Mouse (Mus musculus) layer of hippocampus, adult 11-12 months (tissue): ENCODE measurements around the gene Adrb1.
A peak's percentile ranks its signal among the peaks of the same experiment; 100 is the strongest.

Experiments used
- DNase-seq: peaks from one replicate; pipeline ENCODE4 v3.0.0; 2022; ENCODE audit warnings: low spot score

Adrb1 gene

DNA sequence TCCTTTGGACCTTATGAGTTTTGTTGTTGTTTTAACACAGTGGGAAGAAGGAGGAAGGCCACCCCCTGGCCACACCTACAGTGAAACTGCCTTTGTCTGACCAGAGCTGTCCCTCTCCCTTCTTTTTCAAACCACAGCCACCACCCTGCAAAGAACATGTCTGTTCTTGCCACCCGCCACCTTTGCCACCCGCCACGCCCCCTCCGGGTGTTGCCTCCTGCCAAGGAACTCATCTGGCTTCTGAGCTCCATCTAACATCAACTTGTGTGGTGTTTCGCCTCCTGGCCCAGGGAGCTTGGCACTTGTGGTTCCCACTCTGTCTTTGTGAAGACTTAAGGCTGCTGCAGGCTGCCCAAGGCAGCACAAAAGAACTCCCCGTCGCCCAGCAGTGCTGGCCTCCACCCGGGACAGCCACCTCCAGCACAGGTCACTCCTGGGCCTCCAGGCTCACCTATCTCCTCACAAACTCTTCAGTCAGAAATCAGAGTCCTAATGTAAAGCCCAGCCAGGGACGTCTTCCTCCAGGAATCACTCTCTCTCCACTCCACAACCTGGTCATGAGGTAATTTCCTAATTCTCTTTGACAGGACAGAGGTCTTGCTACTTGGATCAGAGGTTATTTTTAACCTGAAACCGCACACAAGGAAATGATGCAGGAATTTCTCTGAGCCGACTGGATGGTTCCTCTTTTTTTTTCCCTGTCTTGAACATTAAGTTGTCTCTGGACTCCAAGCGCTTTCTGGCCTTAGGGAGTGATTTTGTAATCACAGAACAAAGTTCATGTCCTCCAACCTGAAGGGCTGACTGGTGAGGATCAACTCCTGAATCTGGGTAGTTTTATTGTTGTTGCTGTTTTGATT is 18.5 kb upstream of the Adrb1 start:
- DNase-seq, result no peak

DNA sequence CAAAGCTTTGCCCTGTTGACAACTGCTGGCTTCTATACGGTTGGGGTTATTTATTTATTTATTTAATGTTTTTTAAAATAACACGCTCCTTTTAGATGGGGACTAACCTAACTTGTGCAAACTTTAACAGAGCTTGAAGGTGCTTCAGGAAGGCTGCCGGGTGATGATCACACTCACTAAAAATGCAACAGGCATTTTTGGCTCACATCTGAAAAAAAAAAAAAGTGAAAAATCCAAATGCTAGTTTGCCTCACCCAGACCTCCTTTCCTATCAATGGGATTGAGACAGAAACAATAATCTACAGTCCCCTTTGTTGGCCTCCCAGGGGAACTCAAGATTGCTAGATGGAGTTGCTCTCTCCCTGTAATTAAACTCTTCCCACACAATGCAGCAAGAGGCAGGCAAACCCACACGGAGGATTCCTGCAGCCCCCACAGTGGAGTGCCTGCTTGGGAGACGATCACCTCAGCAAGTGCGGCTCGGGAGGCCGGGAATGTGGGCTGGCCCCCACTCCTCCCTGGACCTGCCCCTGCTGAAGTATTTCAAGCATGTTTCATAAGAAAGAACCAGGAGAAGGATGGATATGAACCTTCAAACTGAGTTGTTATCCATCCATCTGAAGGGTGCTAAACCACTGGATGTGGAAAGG is 16.8 kb upstream of the Adrb1 start:
- no peak for DNase-seq

DNA sequence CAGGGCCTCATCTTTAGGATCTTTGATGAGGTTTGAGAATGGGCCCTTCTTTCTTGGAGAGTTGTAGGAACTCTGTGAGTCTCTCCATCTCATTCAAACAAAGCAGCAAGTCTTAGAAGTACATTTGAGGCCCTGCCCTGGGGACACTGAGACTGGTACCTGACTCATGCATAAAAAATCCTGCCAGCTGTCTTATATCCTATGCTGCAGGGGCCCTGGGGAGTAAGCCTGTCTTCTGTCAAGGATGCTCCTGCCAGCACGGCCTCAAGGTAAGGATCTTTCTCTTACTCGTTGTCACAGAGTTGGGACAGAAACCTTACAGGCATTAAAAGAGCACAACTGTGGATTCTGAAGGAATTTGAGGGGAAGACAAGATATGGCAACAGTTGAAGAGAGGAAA is 13.2 kb upstream of the Adrb1 start:
- DNase-seq, result no peak

DNA sequence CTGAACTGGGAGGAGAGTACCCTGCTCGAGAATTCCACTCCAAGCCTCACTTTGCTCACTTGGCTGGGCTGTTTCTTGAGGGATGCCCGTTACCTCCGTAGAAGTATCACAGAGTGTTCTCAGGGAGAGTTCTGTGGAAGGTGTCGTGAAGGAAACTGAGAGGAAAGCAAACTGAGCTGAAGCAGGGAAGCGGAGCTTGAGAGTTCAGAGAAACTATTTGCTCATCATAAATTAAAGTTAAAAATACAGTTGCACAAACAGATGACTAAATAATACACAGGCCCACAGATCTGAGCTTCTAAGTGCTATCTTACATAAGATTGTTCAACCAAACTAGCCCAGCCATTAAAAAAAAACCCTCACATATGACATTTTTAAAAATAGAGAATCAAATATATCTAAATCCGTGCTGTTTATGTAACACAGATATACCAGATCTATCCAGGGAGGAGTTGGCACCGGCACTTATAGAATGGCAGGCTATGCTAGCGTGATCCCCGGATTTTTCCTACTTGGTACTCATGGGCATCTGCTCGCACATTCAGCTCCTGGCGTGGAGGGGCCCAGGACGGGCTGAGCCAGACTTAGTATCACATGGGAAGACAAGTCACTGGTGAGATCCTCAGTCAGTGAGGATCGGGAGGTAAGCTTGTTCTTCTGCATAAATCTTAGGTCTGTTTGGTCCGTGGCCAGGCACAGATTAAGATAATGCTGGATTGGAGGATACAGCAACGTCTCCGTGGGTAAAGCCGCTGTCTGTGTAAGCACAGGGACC is 11.7 kb upstream of the Adrb1 start:
- DNase-seq, result peak; percentile 60

DNA sequence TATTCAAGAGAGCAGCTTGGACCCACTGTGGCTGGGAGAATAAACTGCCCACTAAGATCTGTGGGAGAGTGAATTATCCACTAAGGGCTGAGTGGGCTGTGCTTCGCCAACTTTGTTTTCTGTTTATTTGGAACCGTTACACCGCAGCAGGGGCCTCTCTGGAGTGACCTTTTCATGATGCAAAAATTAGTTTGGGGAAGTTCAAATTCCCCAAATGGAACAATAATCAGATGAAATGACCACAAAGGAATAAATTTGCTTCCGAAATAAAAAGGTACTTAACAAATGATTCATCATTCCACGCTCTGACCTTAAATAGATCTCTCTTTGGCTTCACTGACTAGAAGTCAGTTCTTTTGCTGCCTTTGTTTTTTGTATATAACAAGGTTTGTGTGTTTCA is 8.4 kb upstream of the Adrb1 start:
- no peak for DNase-seq

DNA sequence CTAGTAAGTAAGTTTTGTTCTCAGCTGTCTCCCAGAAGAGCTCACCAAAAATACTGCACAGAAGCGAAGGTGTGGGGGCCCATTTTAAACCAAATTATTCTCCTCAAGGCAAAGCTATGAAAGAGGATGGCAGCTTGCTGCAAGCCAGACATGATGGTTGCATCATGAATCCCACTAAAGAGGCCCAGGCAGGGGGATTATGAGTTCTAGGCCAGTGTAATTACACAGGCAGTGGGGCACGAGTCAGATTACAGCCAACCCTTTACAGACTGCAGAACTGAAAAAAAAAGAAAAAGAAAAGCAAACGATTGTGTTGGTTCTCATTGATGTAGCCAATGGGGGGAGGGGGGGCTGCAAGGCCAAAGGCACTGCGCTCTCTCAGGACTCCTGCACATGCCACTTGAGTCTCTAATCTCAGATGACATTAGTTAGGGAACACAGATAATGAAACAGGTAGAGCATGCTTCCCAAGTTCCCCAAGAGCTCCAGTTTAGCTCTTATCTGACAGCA is 7.3 kb upstream of the Adrb1 start:
- DNase-seq, result no peak

DNA sequence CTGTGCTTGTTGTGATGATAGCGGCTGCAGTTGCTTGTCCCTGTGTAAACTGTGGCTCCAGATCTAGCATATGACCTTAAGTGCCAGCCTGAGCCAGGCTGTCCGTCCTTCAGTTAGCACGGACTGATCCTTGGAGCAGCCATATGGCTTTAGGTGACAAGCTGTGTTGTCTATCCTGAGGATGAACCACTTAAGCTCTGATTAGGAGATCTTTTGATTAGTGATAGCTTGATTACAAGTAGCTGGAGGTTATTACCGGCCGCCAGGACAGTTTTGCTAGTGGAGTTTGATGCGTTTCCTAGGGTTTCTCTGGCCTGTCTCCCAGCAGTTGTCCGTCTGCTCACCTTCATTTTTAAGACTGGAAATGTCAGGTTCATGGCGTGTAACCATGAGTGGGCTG is 4.0 kb upstream of the Adrb1 start:
- DNase-seq, result no peak

DNA sequence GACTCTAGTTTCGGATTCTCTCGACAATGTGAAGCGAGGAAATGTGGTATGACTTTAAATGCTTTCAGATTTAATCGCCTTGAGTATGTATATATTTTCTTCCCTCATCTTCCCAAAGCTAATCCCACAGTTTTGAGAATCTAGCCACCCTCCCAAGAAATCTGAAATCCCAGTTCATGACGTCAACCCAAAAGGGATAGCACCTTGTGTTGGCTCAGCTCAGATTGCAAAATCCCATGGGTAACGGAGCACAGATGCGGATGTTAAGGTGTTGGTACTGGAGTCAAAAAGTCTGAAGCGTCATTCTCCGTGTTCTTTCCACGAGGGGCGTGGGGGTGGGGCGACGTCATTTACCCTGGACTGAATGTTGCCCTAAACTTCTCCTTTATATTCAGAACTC is 1.1 kb upstream of the Adrb1 start:
- DNase-seq, result no peak

DNA sequence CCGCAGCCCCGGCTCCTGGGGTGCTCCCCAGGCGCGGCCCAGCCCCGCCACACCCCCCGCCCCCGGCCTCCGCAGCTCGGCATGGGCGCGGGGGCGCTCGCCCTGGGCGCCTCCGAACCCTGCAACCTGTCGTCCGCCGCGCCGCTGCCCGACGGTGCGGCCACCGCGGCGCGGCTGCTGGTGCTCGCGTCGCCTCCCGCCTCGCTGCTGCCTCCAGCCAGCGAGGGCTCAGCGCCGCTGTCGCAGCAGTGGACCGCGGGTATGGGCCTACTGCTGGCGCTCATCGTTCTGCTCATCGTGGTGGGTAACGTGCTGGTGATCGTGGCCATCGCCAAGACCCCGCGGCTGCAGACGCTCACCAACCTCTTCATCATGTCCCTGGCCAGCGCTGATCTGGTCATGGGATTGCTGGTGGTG is 300 bp downstream of the Adrb1 start:
- no peak for DNase-seq

DNA sequence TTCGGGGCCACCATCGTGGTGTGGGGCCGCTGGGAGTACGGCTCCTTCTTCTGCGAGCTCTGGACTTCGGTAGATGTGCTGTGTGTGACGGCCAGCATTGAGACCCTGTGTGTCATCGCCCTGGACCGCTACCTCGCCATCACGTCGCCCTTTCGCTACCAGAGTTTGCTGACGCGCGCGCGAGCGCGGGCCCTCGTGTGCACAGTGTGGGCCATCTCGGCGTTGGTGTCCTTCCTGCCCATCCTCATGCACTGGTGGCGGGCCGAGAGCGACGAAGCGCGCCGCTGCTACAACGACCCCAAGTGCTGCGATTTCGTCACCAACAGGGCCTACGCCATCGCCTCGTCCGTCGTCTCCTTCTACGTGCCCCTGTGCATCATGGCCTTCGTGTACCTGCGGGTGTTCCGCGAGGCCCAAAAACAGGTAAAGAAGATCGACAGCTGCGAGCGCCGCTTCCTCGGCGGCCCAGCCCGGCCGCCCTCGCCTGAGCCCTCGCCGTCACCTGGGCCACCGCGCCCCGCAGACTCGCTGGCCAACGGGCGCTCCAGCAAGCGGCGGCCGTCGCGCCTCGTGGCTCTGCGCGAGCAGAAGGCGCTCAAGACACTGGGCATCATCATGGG is 822 bp downstream of the Adrb1 start:
- peak; percentile 58 for DNase-seq

DNA sequence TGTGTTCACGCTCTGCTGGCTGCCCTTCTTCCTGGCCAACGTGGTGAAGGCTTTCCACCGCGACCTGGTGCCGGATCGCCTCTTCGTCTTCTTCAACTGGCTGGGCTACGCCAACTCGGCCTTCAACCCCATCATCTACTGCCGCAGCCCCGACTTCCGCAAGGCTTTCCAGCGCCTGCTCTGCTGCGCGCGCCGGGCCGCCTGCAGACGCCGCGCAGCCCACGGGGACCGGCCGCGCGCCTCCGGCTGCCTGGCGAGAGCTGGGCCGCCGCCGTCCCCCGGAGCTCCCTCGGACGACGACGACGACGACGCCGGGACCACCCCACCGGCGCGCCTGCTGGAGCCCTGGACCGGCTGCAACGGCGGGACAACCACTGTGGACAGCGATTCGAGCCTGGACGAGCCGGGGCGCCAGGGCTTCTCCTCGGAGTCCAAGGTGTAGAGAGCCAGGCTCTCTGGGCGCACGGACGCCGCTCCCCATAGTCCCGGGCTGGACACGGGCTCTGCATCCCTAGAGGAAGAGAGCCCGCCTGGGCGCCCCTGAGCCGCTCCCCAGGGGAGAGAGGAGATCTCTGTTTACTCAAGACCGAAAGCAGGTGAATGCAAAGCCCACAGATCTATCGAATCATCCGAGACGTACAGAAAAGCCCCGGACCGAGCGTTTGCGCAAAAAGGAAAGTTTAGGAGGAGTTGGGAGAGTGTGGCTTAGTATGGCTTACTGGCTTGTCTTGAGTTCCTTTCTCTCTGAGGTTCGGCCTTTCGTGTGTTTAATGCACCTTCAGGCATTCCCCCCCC is 1.5 kb downstream of the Adrb1 start:
- peak; percentile 23 for DNase-seq

DNA sequence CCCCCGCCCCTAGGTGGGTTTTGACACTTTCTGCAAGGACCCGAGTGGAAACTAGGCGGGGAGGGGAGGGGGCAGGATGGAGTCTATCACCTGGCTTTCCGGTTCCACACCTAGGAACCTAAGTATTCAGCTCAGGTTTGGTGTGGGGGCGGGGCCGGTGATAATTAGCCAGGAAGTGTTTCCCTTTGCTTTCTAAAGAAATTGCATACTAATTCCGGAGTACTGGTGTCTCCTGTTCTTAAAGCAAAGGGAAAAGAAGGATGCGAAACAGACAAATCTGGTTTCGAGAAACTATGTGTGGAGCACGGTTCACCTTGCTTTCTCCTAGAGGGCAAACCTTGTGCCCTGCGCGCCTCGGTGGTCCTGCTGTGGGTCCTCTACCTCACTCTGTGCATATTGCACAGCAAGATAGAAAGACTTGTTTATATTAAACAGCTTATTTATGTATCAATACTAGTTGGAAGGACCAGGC is 2.2 kb downstream of the Adrb1 start:
- no peak for DNase-seq

DNA sequence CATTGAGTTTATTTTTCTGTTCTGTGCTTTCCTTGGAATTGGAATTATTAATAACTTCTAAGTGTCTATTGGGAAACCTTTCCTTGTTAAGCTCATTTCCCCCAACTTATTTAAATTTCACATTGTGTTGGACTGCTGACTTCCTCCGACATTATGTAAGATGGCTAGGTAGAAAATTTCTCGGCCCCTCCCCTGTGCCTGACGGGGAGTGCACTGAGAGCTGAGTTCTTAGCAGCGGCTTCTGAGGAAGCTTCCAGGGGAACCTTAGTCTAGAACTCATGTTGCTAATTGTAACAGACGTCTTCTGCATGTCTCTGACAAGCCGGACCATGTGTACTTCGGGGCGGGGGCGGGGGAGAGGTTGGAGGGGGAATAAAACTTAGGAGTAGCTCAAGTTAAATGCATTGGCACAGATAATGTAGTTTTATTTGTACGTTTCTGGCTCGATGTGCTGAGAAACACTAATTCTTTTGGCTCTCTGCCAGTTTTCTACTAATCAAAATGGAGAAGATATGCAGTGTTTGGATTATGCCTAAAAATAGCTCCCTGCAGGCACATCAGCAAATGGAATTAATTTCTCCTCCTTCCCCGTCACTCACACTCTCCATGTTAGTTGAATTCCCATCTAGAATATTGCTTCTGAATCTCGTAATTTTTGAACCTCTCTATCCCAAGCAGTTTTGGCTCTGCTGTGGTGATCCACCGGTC is 5.3 kb downstream of the Adrb1 start:
- DNase-seq, result no peak

DNA sequence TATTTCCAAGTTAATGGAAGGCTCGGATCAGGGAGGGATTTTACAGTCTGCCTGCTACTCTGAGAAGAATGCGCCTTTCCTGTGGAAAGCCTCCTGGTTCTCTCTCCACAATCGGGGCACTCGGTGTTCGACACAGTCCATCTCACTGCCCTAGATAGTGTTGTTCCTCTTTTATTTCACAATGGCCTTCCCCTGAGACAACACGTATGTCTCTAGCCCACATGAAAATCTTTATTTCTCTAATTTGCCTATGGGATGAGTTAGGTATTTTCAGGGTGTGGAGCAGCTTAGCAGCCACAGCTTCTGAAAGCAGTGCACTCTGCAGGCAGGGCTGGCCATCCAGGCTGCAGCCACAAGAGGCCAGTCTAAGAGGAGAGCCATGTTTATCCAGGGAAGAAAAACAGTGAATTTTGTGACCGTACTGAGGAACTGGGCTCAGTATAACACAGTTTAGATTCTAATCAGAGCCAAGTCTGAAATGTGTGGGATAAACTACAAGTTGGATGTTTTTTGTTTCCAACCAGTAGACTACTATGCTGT is 12.1 kb downstream of the Adrb1 start:
- DNase-seq, result no peak

DNA sequence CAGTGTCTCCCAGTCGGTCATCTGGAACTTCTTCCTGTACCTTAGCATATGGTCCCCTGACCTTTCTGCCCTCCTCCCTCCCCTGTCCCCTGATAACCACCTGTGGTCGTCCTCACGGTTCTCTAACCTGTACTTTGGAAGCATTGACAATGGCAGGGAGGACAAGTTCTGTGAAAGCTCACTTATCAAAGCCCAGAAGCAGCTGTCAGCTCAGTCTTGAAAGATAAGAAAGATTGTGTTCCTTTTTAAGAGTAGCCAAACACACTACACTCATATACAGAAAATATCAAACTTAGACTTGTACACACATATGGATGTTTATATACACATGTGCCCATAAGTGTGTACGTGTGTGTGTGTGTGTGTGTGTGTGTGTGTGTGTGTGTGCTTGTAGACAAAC is 13.7 kb downstream of the Adrb1 start:
- DNase-seq, result no peak

DNA sequence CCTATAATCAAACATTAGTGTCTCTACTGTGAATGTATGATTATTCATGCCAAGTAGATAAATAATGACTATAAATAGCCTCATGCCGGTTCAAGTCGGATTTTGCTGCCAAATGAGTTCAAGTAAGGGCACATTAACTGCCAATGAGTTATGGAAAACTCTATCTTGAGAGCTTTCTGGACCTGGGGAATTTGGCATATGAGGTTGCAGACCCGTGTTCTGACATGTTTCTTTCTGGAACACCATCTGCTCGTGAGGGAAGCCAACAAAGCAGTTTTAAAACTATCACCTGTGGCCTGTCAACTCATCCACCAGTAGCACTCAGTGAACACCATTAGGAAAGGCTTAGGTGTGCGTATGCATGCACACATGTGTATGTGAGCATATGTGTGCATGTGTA is 14.3 kb downstream of the Adrb1 start:
- DNase-seq, result no peak

DNA sequence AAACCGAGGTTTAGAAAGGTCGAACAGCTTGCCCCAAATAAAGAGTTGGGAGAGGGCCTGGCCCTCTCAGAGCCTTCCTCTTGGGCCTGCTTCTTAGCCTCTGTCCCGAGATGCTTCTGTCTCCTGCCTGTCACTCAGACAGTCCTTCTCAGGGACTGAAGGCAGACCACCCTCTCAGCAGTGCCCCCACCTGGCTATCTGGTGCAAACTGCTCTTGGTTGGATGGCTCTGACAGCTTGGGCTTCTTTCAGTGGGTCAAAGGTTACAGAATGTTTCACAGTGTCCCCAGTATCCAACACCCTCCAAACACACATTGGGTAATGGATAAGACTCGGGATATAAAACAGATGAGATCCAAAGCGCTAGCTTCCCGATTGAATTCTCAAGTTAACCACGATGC is 23.1 kb downstream of the Adrb1 start:
- no peak for DNase-seq

DNA sequence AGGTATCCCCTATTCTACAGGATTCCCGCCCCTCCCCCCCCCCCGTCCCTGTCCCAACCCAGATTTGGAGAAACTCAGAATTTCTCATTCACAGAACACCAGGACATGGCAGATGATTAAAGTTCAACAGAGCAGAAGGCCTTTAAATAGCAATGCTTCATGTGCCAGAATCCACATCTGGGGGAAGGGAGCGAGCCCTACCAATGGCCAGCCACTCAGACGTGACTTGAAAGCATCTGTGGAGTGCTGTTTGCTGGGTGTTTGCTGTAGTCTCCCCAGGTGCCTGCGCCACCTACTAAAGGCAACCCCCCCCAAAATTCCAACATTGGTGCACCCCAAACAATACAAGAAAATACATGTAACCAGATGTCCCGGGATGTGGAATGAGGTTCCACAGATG is 23.5 kb downstream of the Adrb1 start:
- no peak for DNase-seq

DNA sequence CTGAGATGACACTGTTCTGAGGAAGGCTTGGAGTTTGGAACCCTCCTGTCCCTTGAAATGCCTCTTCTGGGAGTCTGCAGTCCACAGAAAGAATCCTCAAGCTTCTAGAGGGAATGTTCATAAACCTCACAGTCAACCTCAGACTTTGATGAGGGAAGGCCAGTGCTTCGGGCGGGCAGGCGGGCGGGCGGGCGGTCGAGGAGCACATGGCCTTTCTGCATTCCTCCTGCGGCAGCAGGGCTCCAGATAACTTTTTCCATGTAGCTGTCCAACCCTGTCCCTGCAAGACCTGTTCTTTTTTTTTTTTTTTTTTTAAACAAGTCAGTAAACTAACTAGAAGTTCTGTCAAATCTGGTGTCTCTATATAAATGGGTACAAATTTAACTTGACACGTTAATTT is 24.6 kb downstream of the Adrb1 start:
- DNase-seq, result no peak

DNA sequence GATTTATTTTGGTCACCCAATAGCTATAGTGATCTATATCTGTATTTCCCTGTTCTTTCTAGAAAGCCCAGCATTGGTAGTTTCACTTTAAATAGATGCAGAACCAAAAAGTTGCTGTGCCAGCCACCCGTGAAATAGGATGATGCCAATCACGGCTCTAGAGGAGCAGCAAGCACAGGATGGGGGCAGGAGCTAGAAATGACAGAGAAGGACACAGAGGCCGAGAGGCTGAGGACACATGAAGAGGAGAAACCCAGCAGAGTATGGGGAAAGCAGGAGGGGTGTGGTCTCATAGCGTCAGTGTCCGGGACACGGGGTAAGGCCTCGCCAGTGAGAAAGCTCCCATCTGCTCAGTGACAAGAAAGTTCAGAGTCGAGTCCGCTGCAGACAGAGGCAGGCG is 25.9 kb downstream of the Adrb1 start:
- peak; percentile 34 for DNase-seq
